Mouse (Mus musculus): ENCODE results near the gene Fem1a.

GRCm38 (mm10) chr17:56219805-56220204 is 36.8 kb upstream of the Fem1a start:
- TF ChIP-seq CTCF (IDR thresholded peaks at IDR 0.05; ENCODE audit: borderline replicate concordance, insufficient read depth, low read depth, low read length) (no peak), POLR2A (IDR thresholded peaks at IDR 0.05; ENCODE audit: borderline replicate concordance, insufficient read depth, low read length) (no peak)
